Mouse (Mus musculus) neural tube, embryonic 12.5 days (tissue): Measurements from ENCODE around the gene Sry. TPM values are rescaled to one million over a fixed set of nuclear protein-coding genes. Genes with fewer than 3 reads are reported as not detected.

Experiments
- ATAC-seq: fragments of 200-750 bp; cut with Nextera tagmentation; 2 replicates; pipeline ENCODE4 v1.8.0; 2017; ENCODE audit warnings: low read depth, mild to moderate bottlenecking, moderate TSS enrichment, moderate library complexity; ENCODE audit not compliant: low FRiP score
- H3K27ac ChIP-seq: fragments of 300-500 bp; sonication (generic); 2 replicates; pipeline ENCODE4 v1.5.1; 2016
- H3K27me3 ChIP-seq: fragments of 300-500 bp; sonication (generic); replicated peaks from 2 replicates; pipeline ENCODE4 v1.6.1; 2016; ENCODE audit warnings: mild to moderate bottlenecking
- H3K36me3 ChIP-seq: fragments of 300-500 bp; sonication (generic); 2 replicates; pipeline ENCODE4 v1.6.1; 2016; ENCODE audit warnings: mild to moderate bottlenecking
- H3K4me1 ChIP-seq: fragments of 300-500 bp; sonication (generic); 2 replicates; pipeline ENCODE4 v1.6.1; 2016
- H3K4me2 ChIP-seq: fragments of 300-500 bp; sonication (generic); replicated peaks from 2 replicates; pipeline ENCODE4 v1.6.1; 2016; ENCODE audit warnings: mild to moderate bottlenecking
- H3K4me3 ChIP-seq: fragments of 300-500 bp; sonication (generic); 2 replicates; pipeline ENCODE4 v1.5.1; 2016
- H3K9ac ChIP-seq: fragments of 300-500 bp; sonication (generic); 2 replicates; pipeline ENCODE4 v1.6.1; 2016; ENCODE audit warnings: mild to moderate bottlenecking
- H3K9me3 ChIP-seq: fragments of 300-500 bp; sonication (generic); 2 replicates; pipeline ENCODE4 v1.6.1; 2016; ENCODE audit warnings: mild to moderate bottlenecking
- WGBS: fragments of 180-500 bp; shearing (Covaris S2); methylation state at CpG from one replicate; pipeline ENCODE4 v1.1.7; 2016; 5-methylcytosine and 5-hydroxymethylcytosine counted together
- polyA plus RNA-seq: library from polyadenylated mRNA; unstranded; fragments of >200 nt; fragmentation: Nextera tagmentation; extraction: Ambion mirVana; gene quantifications from 2 replicates; pipeline ENCODE4 v1.2.1, GENCODE M21; 2016

Gene Sry
- not detected in 2 replicates for polyA plus RNA-seq

- Histone ChIP-seq H3K36me3 (no peaks in the 10 kb centered on the region), H3K4me1 (no peaks in the 10 kb centered on the region), H3K4me2 (no peak within 1 kb of the TSS), H3K27ac (no peak within 1 kb of the TSS), H3K4me3 (no peak within 1 kb of the TSS), H3K27me3 (no peaks in the 10 kb centered on the region), H3K9ac (no peak within 1 kb of the TSS), H3K9me3 (no peaks in the 10 kb centered on the region)
- no peak for ATAC-seq
- WGBS: 86% methylated on average over 2 of the region's 2 CpGs
Measured at GRCm38 (mm10) chrY:2663558-2663957, at the start of gene Sry. Sry (minus strand) TSS chrY:2663658.

Other genes with a start within 250 kb of the Sry start
- not detected in 2 replicates for gene H2al2c, start 64.6 kb downstream of the Sry start, polyA plus RNA-seq
- not detected in 2 replicates for gene H2al2b, start 57.0 kb upstream of the Sry start, polyA plus RNA-seq
- gene Gm4064, start 132.5 kb upstream of the Sry start, polyA plus RNA-seq: not detected in 2 replicates
- gene Rbmy, start 167.0 kb upstream of the Sry start, polyA plus RNA-seq: not detected in 2 replicates
- not detected in 2 replicates for gene Gm10256, start 167.0 kb upstream of the Sry start, polyA plus RNA-seq
- gene Gm10352, start 237.3 kb upstream of the Sry start, polyA plus RNA-seq: 0.16 TPM in 1 of 2 replicates, not detected in the other